Mouse (Mus musculus) hindbrain, embryonic 11.5 days (tissue): ENCODE results near the gene Ttc41. TPM values are rescaled to one million over a fixed set of nuclear protein-coding genes. Genes with fewer than 3 reads are reported as not detected.

Experiments used
- ATAC-seq: fragments of 200-750 bp; cut with Nextera tagmentation; 2 replicates; pipeline ENCODE4 v1.8.0; 2017; ENCODE audit warnings: mild to moderate bottlenecking, moderate TSS enrichment, moderate library complexity; ENCODE audit not compliant: low FRiP score
- DNase-seq: peaks from one replicate; pipeline ENCODE4 v3.0.0-alpha.2; 2015; ENCODE audit warnings: low spot score
- H3K27ac ChIP-seq: fragments of 300-500 bp; sonication (generic); 2 replicates; pipeline ENCODE4 v1.5.1; 2014; ENCODE audit warnings: mild to moderate bottlenecking, low read depth, low read length
- H3K27me3 ChIP-seq: fragments of 300-500 bp; sonication (generic); 2 replicates; pipeline ENCODE4 v1.6.1; 2014; ENCODE audit warnings: mild to moderate bottlenecking, low read length, moderate library complexity, mixed read lengths; ENCODE audit not compliant: control insufficient read depth, insufficient read depth
- H3K36me3 ChIP-seq: fragments of 300-500 bp; sonication (generic); 2 replicates; pipeline ENCODE4 v1.6.1; 2014; ENCODE audit warnings: mild to moderate bottlenecking, low read length, moderate library complexity, mixed read lengths; ENCODE audit not compliant: control insufficient read depth, insufficient read depth
- H3K4me1 ChIP-seq: fragments of 300-500 bp; sonication (generic); replicated peaks from 2 replicates; pipeline ENCODE4 v1.6.1; 2014; ENCODE audit warnings: low read length, mixed read lengths; ENCODE audit not compliant: control insufficient read depth, insufficient read depth
- H3K4me2 ChIP-seq: fragments of 300-500 bp; sonication (generic); replicated peaks from 2 replicates; pipeline ENCODE4 v1.6.1; 2014; ENCODE audit warnings: mild to moderate bottlenecking, low read depth, low read length
- H3K4me3 ChIP-seq: fragments of 300-500 bp; sonication (generic); 2 replicates; pipeline ENCODE4 v1.5.1; 2014; ENCODE audit warnings: low read depth, low read length
- H3K9ac ChIP-seq: fragments of 300-500 bp; sonication (generic); 2 replicates; pipeline ENCODE4 v1.6.1; 2014; ENCODE audit warnings: low read depth, low read length
- H3K9me3 ChIP-seq: fragments of 300-500 bp; sonication (generic); 2 replicates; pipeline ENCODE4 v1.6.1; 2016; ENCODE audit warnings: low read length; ENCODE audit not compliant: control insufficient read depth
- WGBS: fragments of 180-500 bp; shearing (Covaris S2); extraction: QIAGEN DNeasy Blood & Tissue Kit; methylation state at CpG from one replicate; pipeline ENCODE4 v1.1.7; 2014; 5-methylcytosine and 5-hydroxymethylcytosine counted together
- polyA plus RNA-seq: library from polyadenylated mRNA; unstranded; fragments of >200 nt; fragmentation: Nextera tagmentation; extraction: Ambion mirVana; gene quantifications from 2 replicates; pipeline ENCODE4 v1.2.1, GENCODE M21; 2014

The Ttc41 gene
- polyA plus RNA-seq, 1 experiment from 2014 or later, result 2.0 TPM

- no peaks in the 10 kb centered on the region for H3K4me1 ChIP-seq
- H3K27me3 ChIP-seq, result no peaks in the 10 kb centered on the region
- no peak overlapping the region for H3K4me3 ChIP-seq
- no peak for ATAC-seq
- no peaks in the 10 kb centered on the region for H3K9me3 ChIP-seq
- no peak overlapping the region for H3K27ac ChIP-seq
- no peak overlapping the region for H3K4me2 ChIP-seq
- 93% methylated on average over 9 of the region's 9 CpGs for WGBS
- no peak overlapping the region for H3K9ac ChIP-seq
- DNase-seq, result no peak
- H3K36me3 ChIP-seq, result no peaks in the 10 kb centered on the region
Measured at GRCm38 (mm10) chr10:86794794-86795535, 89.4 kb downstream of the Ttc41 start.

- H3K4me2 ChIP-seq, result no peak overlapping the region
- no peak overlapping the region for H3K9ac ChIP-seq
- H3K36me3 ChIP-seq, result no peaks in the 10 kb centered on the region
- ATAC-seq, result no peak
- no peaks in the 10 kb centered on the region for H3K9me3 ChIP-seq
- DNase-seq, result no peak
- no peaks in the 10 kb centered on the region for H3K4me1 ChIP-seq
- no peaks in the 10 kb centered on the region for H3K27me3 ChIP-seq
- H3K27ac ChIP-seq, result no peak overlapping the region
- no peak overlapping the region for H3K4me3 ChIP-seq
- 95% methylated on average over 5 of the region's 5 CpGs for WGBS
Measured at GRCm38 (mm10) chr10:86796073-86796741, 90.6 kb downstream of the Ttc41 start.

- Histone ChIP-seq H3K4me3 (no peak overlapping the region), H3K27ac (no peak overlapping the region), H3K36me3 (no peaks in the 10 kb centered on the region), H3K27me3 (no peaks in the 10 kb centered on the region), H3K4me1 (no peaks in the 10 kb centered on the region), H3K9ac (no peak overlapping the region), H3K4me2 (no peak overlapping the region), H3K9me3 (no peaks in the 10 kb centered on the region)
- WGBS, result 86% methylated on average over 1 of the region's 1 CpGs
- DNase-seq (no peak), ATAC-seq (no peak)
Measured at GRCm38 (mm10) chr10:86807362-86807761, 101.8 kb downstream of the Ttc41 start.

GRCm38 (mm10) chr10:86808013-86808758, 102.6 kb downstream of the Ttc41 start:
- ATAC-seq, result no peak
- H3K27me3 ChIP-seq, result no peaks in the 10 kb centered on the region
- DNase-seq, result no peak
- H3K27ac ChIP-seq, result no peak overlapping the region
- no peak overlapping the region for H3K4me2 ChIP-seq
- no peaks in the 10 kb centered on the region for H3K4me1 ChIP-seq
- H3K4me3 ChIP-seq, result no peak overlapping the region
- H3K9ac ChIP-seq, result no peak overlapping the region
- 80% methylated on average over 15 of the region's 15 CpGs for WGBS
- no peaks in the 10 kb centered on the region for H3K36me3 ChIP-seq
- no peaks in the 10 kb centered on the region for H3K9me3 ChIP-seq

GRCm38 (mm10) chr10:86810000-86810399, 104.4 kb downstream of the Ttc41 start:
- whole genome bisulfite sequencing, result 85% methylated on average over 9 of the region's 9 CpGs
- no peak overlapping the region for H3K27ac ChIP-seq
- no peaks in the 10 kb centered on the region for H3K9me3 ChIP-seq
- no peaks in the 10 kb centered on the region for H3K4me1 ChIP-seq
- H3K36me3 ChIP-seq, result no peaks in the 10 kb centered on the region
- no peak overlapping the region for H3K4me2 ChIP-seq
- H3K4me3 ChIP-seq, result no peak overlapping the region
- DNase-seq, result no peak
- ATAC-seq, result no peak
- no peak overlapping the region for H3K9ac ChIP-seq
- no peaks in the 10 kb centered on the region for H3K27me3 ChIP-seq

GRCm38 (mm10) chr10:86810612-86811011, 105.0 kb downstream of the Ttc41 start:
- Histone ChIP-seq H3K36me3 (no peaks in the 10 kb centered on the region), H3K27ac (no peak overlapping the region), H3K4me2 (no peak overlapping the region), H3K9ac (no peak overlapping the region), H3K9me3 (no peaks in the 10 kb centered on the region), H3K4me3 (no peak overlapping the region), H3K4me1 (no peaks in the 10 kb centered on the region), H3K27me3 (no peaks in the 10 kb centered on the region)
- WGBS, result 91% methylated on average over 5 of the region's 5 CpGs
- ATAC-seq (no peak), DNase-seq (no peak)

- DNase-seq (no peak), ATAC-seq (no peak)
- H3K9me3 ChIP-seq, result no peaks in the 10 kb centered on the region
- no peak overlapping the region for H3K9ac ChIP-seq
- 81% methylated on average over 19 of the region's 19 CpGs for WGBS
- no peaks in the 10 kb centered on the region for H3K36me3 ChIP-seq
- peaks cover 3% of the 10 kb centered on the region; the same call in 1 of the 2 replicates for H3K4me1 ChIP-seq
- no peak overlapping the region for H3K4me2 ChIP-seq
- H3K27ac ChIP-seq, result no peak overlapping the region
- no peaks in the 10 kb centered on the region for H3K27me3 ChIP-seq
- H3K4me3 ChIP-seq, result no peak overlapping the region
Measured at GRCm38 (mm10) chr10:86814292-86815131, 108.9 kb downstream of the Ttc41 start.

GRCm38 (mm10) chr10:86815133-86815532, 109.5 kb downstream of the Ttc41 start:
- 83% methylated on average over 7 of the region's 7 CpGs for WGBS

More at GRCm38 (mm10) chr10:86815133-86815532, 109.5 kb downstream of the Ttc41 start:
- no peak for ATAC-seq
- peaks cover 5% of the 10 kb centered on the region; the same call in 1 of the 2 replicates for H3K4me1 ChIP-seq
- H3K4me3 ChIP-seq, result no peak overlapping the region
- no peaks in the 10 kb centered on the region for H3K36me3 ChIP-seq
- H3K27me3 ChIP-seq, result no peaks in the 10 kb centered on the region
- H3K27ac ChIP-seq, result no peak overlapping the region
- no peak overlapping the region for H3K9ac ChIP-seq
- no peaks in the 10 kb centered on the region for H3K9me3 ChIP-seq
- no peak overlapping the region for H3K4me2 ChIP-seq
- DNase-seq, result no peak
